In genomic region chr10:68231385-68232182, GRCm38 (mm10) we compare ENCODE assay signal across 17 mouse cellular contexts. TPM values are rescaled to one million over a fixed set of nuclear protein-coding genes. Genes with fewer than 3 reads are reported as not detected.
A peak's percentile ranks its signal among the peaks of the same experiment; 100 is the strongest.
DNase-seq lines count a peak whose midpoint lies in the region; ATAC-seq and TF ChIP-seq lines count a peak whose summit lies in the region.
"Had no signal": no experiment of that assay in that cellular context is flagged by ENCODE, and none has a peak within 500 bp of the region (broad histone marks: within the 10 kb centered on the region; RNA-seq: fewer than 3 reads in every experiment).

No protein-coding gene starts in this region.

- no peak overlapping the region for H3K27ac ChIP-seq in heart, embryonic 12.5 days (ENCODE audit: poor library complexity, severe bottlenecking)
- peak overlapping the region; percentile 68 for H3K27ac ChIP-seq in lung, embryonic 14.5 days (ENCODE audit: low read depth)
- H3K27ac ChIP-seq in embryonic facial prominence, embryonic 14.5 days (replicated peaks; ENCODE audit: low read depth, low read length) = no peak overlapping the region
- peak overlapping the region; percentile 76 for H3K27ac ChIP-seq in liver, postnatal 0 days (ENCODE audit: low read depth)
- no peak overlapping the region for H3K27ac ChIP-seq in left cerebral cortex, adult 2 months
- H3K27ac ChIP-seq: forebrain, embryonic 13.5 days; limb, embryonic 15.5 days had no signal

- intact Hi-C loops in heart, postnatal 14 days (cut with DNase I) = no loop called here
- intact Hi-C loops in left cerebral cortex, adult 2 months (cut with DNase I) = no loop called here

- H3K4me2 ChIP-seq in heart, embryonic 12.5 days = peak overlapping the region; percentile 48
- H3K4me2 ChIP-seq in lung, embryonic 14.5 days = peak overlapping the region; percentile 30
- no peak overlapping the region for H3K4me2 ChIP-seq in embryonic facial prominence, embryonic 14.5 days (ENCODE audit: low read depth, low read length)
- H3K4me2 ChIP-seq in liver, postnatal 0 days (ENCODE audit: low read depth, low read length) = peak overlapping the region; percentile 29
- H3K4me2 ChIP-seq: forebrain, embryonic 13.5 days; limb, embryonic 15.5 days had no signal

- TF ChIP-seq EP300 in liver, postnatal 0 days (IDR thresholded peaks at IDR 0.05; ENCODE audit: low read depth) = no peak

- H3K27me3 ChIP-seq in heart, embryonic 12.5 days (replicated peaks) = no peaks in the 10 kb centered on the region
- no peaks in the 10 kb centered on the region for H3K27me3 ChIP-seq in lung, embryonic 14.5 days (ENCODE audit: insufficient read depth, low read length)
- no peaks in the 10 kb centered on the region for H3K27me3 ChIP-seq in embryonic facial prominence, embryonic 14.5 days (replicated peaks; ENCODE audit: control insufficient read depth, insufficient read depth, low read length)
- H3K27me3 ChIP-seq in liver, postnatal 0 days (ENCODE audit: insufficient read depth, low read length) = no peaks in the 10 kb centered on the region
- H3K27me3 ChIP-seq: forebrain, embryonic 13.5 days; limb, embryonic 15.5 days had no signal

- 33% methylated on average over 18 of the region's 18 CpGs for WGBS in heart, embryonic 12.5 days
- 39% methylated on average over 18 of the region's 18 CpGs for WGBS in lung, embryonic 14.5 days
- WGBS in embryonic facial prominence, embryonic 14.5 days = 54% methylated on average over 18 of the region's 18 CpGs
- WGBS in liver, postnatal 0 days (ENCODE audit: insufficient replicate concordance) = 48% methylated on average over 18 of the region's 18 CpGs

- H3K36me3 ChIP-seq in heart, embryonic 12.5 days = peaks cover 37% of the 10 kb centered on the region
- peaks cover 25% of the 10 kb centered on the region; the same call in 1 of the 2 replicates for H3K36me3 ChIP-seq in lung, embryonic 14.5 days (ENCODE audit: insufficient read depth)
- peaks cover 52% of the 10 kb centered on the region for H3K36me3 ChIP-seq in embryonic facial prominence, embryonic 14.5 days (ENCODE audit: control insufficient read depth, insufficient read depth, low read length)
- peaks cover 11% of the 10 kb centered on the region for H3K36me3 ChIP-seq in liver, postnatal 0 days (replicated peaks; ENCODE audit: insufficient read depth, low read length)

- H3K9me3 ChIP-seq in heart, embryonic 12.5 days (replicated peaks) = no peaks in the 10 kb centered on the region
- H3K9me3 ChIP-seq in lung, embryonic 14.5 days (ENCODE audit: low read depth, low read length) = no peaks in the 10 kb centered on the region
- H3K9me3 ChIP-seq in embryonic facial prominence, embryonic 14.5 days (ENCODE audit: control insufficient read depth, low read length) = no peaks in the 10 kb centered on the region
- H3K9me3 ChIP-seq in liver, postnatal 0 days (ENCODE audit: low read length) = no peaks in the 10 kb centered on the region
- H3K9me3 ChIP-seq: forebrain, embryonic 13.5 days; limb, embryonic 15.5 days had no signal

- TF ChIP-seq CTCF in lung, embryonic 14.5 days (IDR thresholded peaks at IDR 0.05; ENCODE audit: low read depth) = no peak
- no peak for TF ChIP-seq CTCF in liver, postnatal 0 days (IDR thresholded peaks at IDR 0.05; ENCODE audit: low read depth)
- no peak for TF ChIP-seq CTCF in left cerebral cortex, adult 2 months (IDR thresholded peaks at IDR 0.05)

- no peak overlapping the region for H3K9ac ChIP-seq in heart, embryonic 12.5 days
- no peak overlapping the region for H3K9ac ChIP-seq in lung, embryonic 14.5 days
- no peak overlapping the region for H3K9ac ChIP-seq in embryonic facial prominence, embryonic 14.5 days (ENCODE audit: low read depth, low read length)
- H3K9ac ChIP-seq in liver, postnatal 0 days (replicated peaks) = no peak overlapping the region
- H3K9ac ChIP-seq: forebrain, embryonic 13.5 days; limb, embryonic 15.5 days had no signal

- ATAC-seq in heart, embryonic 12.5 days (ENCODE audit: insufficient number of reproducible peaks, low FRiP score) = peak; percentile 33; the same call in 1 of the 2 replicates
- ATAC-seq in lung, embryonic 14.5 days (ENCODE audit: insufficient read depth) = peak; percentile 85
- 0 out of 2 replicates have a peak, but pooled peaks have one; percentile 18 for ATAC-seq in embryonic facial prominence, embryonic 14.5 days (ENCODE audit: low read depth)
- ATAC-seq in liver, postnatal 0 days = peak; percentile 77
- ATAC-seq: forebrain, embryonic 13.5 days had no signal

- H3K4me3 ChIP-seq in heart, embryonic 12.5 days = 0 out of 2 replicates have a peak overlapping the region, but pooled peaks have one; percentile 3
- no peak overlapping the region for H3K4me3 ChIP-seq in lung, embryonic 14.5 days (ENCODE audit: low read depth, low read length)
- no peak overlapping the region for H3K4me3 ChIP-seq in embryonic facial prominence, embryonic 14.5 days (ENCODE audit: low read depth, low read length)
- H3K4me3 ChIP-seq in liver, postnatal 0 days (ENCODE audit: low read depth, low read length) = no peak overlapping the region
- no peak overlapping the region for H3K4me3 ChIP-seq in left cerebral cortex, adult 2 months
- H3K4me3 ChIP-seq: forebrain, embryonic 13.5 days; limb, embryonic 15.5 days had no signal

- H3K4me1 ChIP-seq in heart, embryonic 12.5 days (replicated peaks) = peaks cover 26% of the 10 kb centered on the region
- H3K4me1 ChIP-seq in lung, embryonic 14.5 days (ENCODE audit: insufficient read depth) = no peaks in the 10 kb centered on the region
- no peaks in the 10 kb centered on the region for H3K4me1 ChIP-seq in embryonic facial prominence, embryonic 14.5 days (ENCODE audit: control insufficient read depth, insufficient read depth, low read length)
- no peaks in the 10 kb centered on the region; the same call in none of the 2 replicates for H3K4me1 ChIP-seq in liver, postnatal 0 days (ENCODE audit: insufficient read depth)
- H3K4me1 ChIP-seq: forebrain, embryonic 13.5 days had no signal

- DNase-seq in heart, postnatal 14 days = no peak
- peak; percentile 39 for DNase-seq in lung, embryonic 14.5 days
- no peak for DNase-seq in lung, postnatal 14 days
- no peak for DNase-seq in embryonic facial prominence, embryonic 14.5 days (ENCODE audit: low spot score)
- no peak for DNase-seq in liver, postnatal 0 days
- DNase-seq in left cerebral cortex, adult 18-20 months (ENCODE audit: low spot score in 2 of 2) = no peak
- no peak for DNase-seq in left cerebral cortex, adult 2 months (ENCODE audit: extremely low spot score in 1 of 2, low spot score in 2 of 2)
- DNase-seq: adrenal gland, postnatal 36 days; B cell, adult 2 months; cerebellum, adult 11 months; embryo, embryonic 11 days; kidney, adult 9 months; layer of hippocampus, postnatal 36 days; right cerebral cortex, postnatal 4 days had no signal

RNA-seq across cellular contexts. Expression of gene Arid5b, which starts 47.0 kb away (rescaled TPM):
- 18.9 and 19.3 TPM in 2 replicates for polyA plus RNA-seq in heart, embryonic 12.5 days (2016; fragmentation: Nextera tagmentation; extraction: Ambion mirVana)
- total RNA-seq in heart, postnatal 14 days (2021) = 10 to 100 TPM; 25.6 to 26.0 TPM
- 41.2 and 41.6 TPM in 2 replicates for polyA plus RNA-seq in lung, embryonic 14.5 days (2014; fragmentation: Nextera tagmentation; extraction: Ambion mirVana)
- polyA plus RNA-seq in embryonic facial prominence, embryonic 14.5 days (2014; fragmentation: Nextera tagmentation; extraction: Ambion mirVana) = 34.4 and 34.6 TPM in 2 replicates
- 8.1 and 12.2 TPM in 2 replicates for polyA plus RNA-seq in liver, postnatal 0 days (2015; fragmentation: Nextera tagmentation; extraction: Ambion mirVana)
- total RNA-seq in left cerebral cortex, adult 18-20 months (2021) = 10 to 100 TPM; 32.3 to 35.0 TPM
- total RNA-seq in left cerebral cortex, adult 2 months (2021) = 10 to 100 TPM; 32.3 to 38.3 TPM

Comparison
In these comparisons a context has a peak if more than half of its experiments do, and no peak if none do; other contexts are left out.
1. ATAC-seq: peak in every context shown above with its lines; median percentile 85 in lung, embryonic 14.5 days; 77 in liver, postnatal 0 days; 33 in heart, embryonic 12.5 days; 18 in embryonic facial prominence, embryonic 14.5 days.
2. H3K27ac ChIP-seq: peak in lung, embryonic 14.5 days (single experiment) and liver, postnatal 0 days (single experiment); none in heart, embryonic 12.5 days (single experiment), embryonic facial prominence, embryonic 14.5 days (single experiment) and left cerebral cortex, adult 2 months (single experiment).